Mouse (Mus musculus): ENCODE measurements around the gene Nxn. TPM values are rescaled to one million over a fixed set of nuclear protein-coding genes. Genes with fewer than 3 reads are reported as not detected.

The Nxn gene
- total and polyA plus RNA-seq, 3 experiments = 4.4 to 5.0 (median 4.8) TPM

GRCm38 (mm10) chr11:76419179-76419578 lies 20.2 kb upstream of the Nxn start:
- Histone ChIP-seq H3K4me3 (ENCODE audit: low read depth, low read length) (no peak overlapping the region), H3K27me3 (ENCODE audit: insufficient read depth, low read length) (peaks cover 17% of the 10 kb centered on the region), H3K36me3 (replicated peaks) (peaks cover 55% of the 10 kb centered on the region), H3K4me1 (ENCODE audit: insufficient read depth, low read depth, low read length) (peaks cover 4% of the 10 kb centered on the region; the same call in 1 of the 2 replicates), H3K9me3 (replicated peaks) (no peaks in the 10 kb centered on the region)
- ATAC-seq (ENCODE audit: extremely low read depth, insufficient number of reproducible peaks, low FRiP score, poor library complexity, severe bottlenecking) (no peak), DNase-seq (ENCODE audit: low spot score) (no peak)
- no peak for TF ChIP-seq CTCF (IDR thresholded peaks at IDR 0.05; ENCODE audit: low read depth, low read length)
- TF ChIP-seq GATA2 (IDR thresholded peaks at IDR 0.05; ENCODE audit: borderline replicate concordance, low read depth, low read length) = no peak
- TF ChIP-seq GATA1 (IDR thresholded peaks at IDR 0.05; ENCODE audit: borderline replicate concordance, low read length) = no peak
- no peak for TF ChIP-seq TAL1 (conservative IDR thresholded peaks at IDR 0.05; ENCODE audit: low read depth, low read length)
- TF ChIP-seq POLR2AphosphoS5 (IDR thresholded peaks at IDR 0.05; ENCODE audit: insufficient replicate concordance, low read depth, low read length) = 0 out of 2 replicates have a peak, but pooled peaks have one; percentile 4

GRCm38 (mm10) chr11:76418423-76418822 lies 19.5 kb upstream of the Nxn start:
- Histone ChIP-seq H3K36me3 (replicated peaks) (peaks cover 62% of the 10 kb centered on the region), H3K27me3 (ENCODE audit: insufficient read depth, low read length) (peaks cover 12% of the 10 kb centered on the region), H3K4me1 (ENCODE audit: insufficient read depth, low read depth, low read length) (peaks cover 4% of the 10 kb centered on the region; the same call in 1 of the 2 replicates), H3K9me3 (replicated peaks) (no peaks in the 10 kb centered on the region), H3K4me3 (ENCODE audit: low read depth, low read length) (no peak overlapping the region)
- ATAC-seq (ENCODE audit: extremely low read depth, insufficient number of reproducible peaks, low FRiP score, poor library complexity, severe bottlenecking) (no peak), DNase-seq (ENCODE audit: low spot score) (no peak)
- TF ChIP-seq CTCF (IDR thresholded peaks at IDR 0.05; ENCODE audit: low read depth, low read length) (no peak), TAL1 (conservative IDR thresholded peaks at IDR 0.05; ENCODE audit: low read depth, low read length) (no peak), POLR2AphosphoS5 (IDR thresholded peaks at IDR 0.05; ENCODE audit: insufficient replicate concordance, low read depth, low read length) (no peak), GATA1 (IDR thresholded peaks at IDR 0.05; ENCODE audit: borderline replicate concordance, low read length) (no peak), GATA2 (IDR thresholded peaks at IDR 0.05; ENCODE audit: borderline replicate concordance, low read depth, low read length) (no peak)

GRCm38 (mm10) chr11:76415985-76416384 lies 17.0 kb upstream of the Nxn start:
- ATAC-seq (ENCODE audit: extremely low read depth, insufficient number of reproducible peaks, low FRiP score, poor library complexity, severe bottlenecking) = no peak
- H3K4me3 ChIP-seq (ENCODE audit: low read depth, low read length) = no peak overlapping the region
- peaks cover 84% of the 10 kb centered on the region for H3K36me3 ChIP-seq (replicated peaks)
- H3K27me3 ChIP-seq (ENCODE audit: insufficient read depth, low read length) = no peaks in the 10 kb centered on the region
- TF ChIP-seq GATA1 (IDR thresholded peaks at IDR 0.05; ENCODE audit: borderline replicate concordance, low read length) = no peak
- no peak for TF ChIP-seq CTCF (IDR thresholded peaks at IDR 0.05; ENCODE audit: low read depth, low read length)
- no peak for TF ChIP-seq POLR2AphosphoS5 (IDR thresholded peaks at IDR 0.05; ENCODE audit: insufficient replicate concordance, low read depth, low read length)
- TF ChIP-seq GATA2 (IDR thresholded peaks at IDR 0.05; ENCODE audit: borderline replicate concordance, low read depth, low read length) = no peak
- TF ChIP-seq TAL1 (conservative IDR thresholded peaks at IDR 0.05; ENCODE audit: low read depth, low read length) = no peak
- DNase-seq (ENCODE audit: low spot score) = no peak
- peaks cover 4% of the 10 kb centered on the region; the same call in 1 of the 2 replicates for H3K4me1 ChIP-seq (ENCODE audit: insufficient read depth, low read depth, low read length)
- H3K9me3 ChIP-seq (replicated peaks) = no peaks in the 10 kb centered on the region

- no peaks in the 10 kb centered on the region for H3K27me3 ChIP-seq (ENCODE audit: insufficient read depth, low read length)
- no peaks in the 10 kb centered on the region for H3K9me3 ChIP-seq (replicated peaks)
- TF ChIP-seq CTCF (IDR thresholded peaks at IDR 0.05; ENCODE audit: low read depth, low read length) (no peak), POLR2AphosphoS5 (IDR thresholded peaks at IDR 0.05; ENCODE audit: insufficient replicate concordance, low read depth, low read length) (no peak), GATA1 (IDR thresholded peaks at IDR 0.05; ENCODE audit: borderline replicate concordance, low read length) (no peak), GATA2 (IDR thresholded peaks at IDR 0.05; ENCODE audit: borderline replicate concordance, low read depth, low read length) (no peak), TAL1 (conservative IDR thresholded peaks at IDR 0.05; ENCODE audit: low read depth, low read length) (no peak)
- H3K36me3 ChIP-seq (replicated peaks) = peaks cover 89% of the 10 kb centered on the region
- no peak for DNase-seq (ENCODE audit: low spot score)
- H3K4me3 ChIP-seq (ENCODE audit: low read depth, low read length) = no peak overlapping the region
- ATAC-seq (ENCODE audit: extremely low read depth, insufficient number of reproducible peaks, low FRiP score, poor library complexity, severe bottlenecking) = no peak
- H3K4me1 ChIP-seq (ENCODE audit: insufficient read depth, low read depth, low read length) = peaks cover 6% of the 10 kb centered on the region; the same call in 1 of the 2 replicates
Measured at GRCm38 (mm10) chr11:76415001-76415400, 16.1 kb upstream of the Nxn start.

- DNase-seq (ENCODE audit: low spot score) = no peak
- no peaks in the 10 kb centered on the region for H3K9me3 ChIP-seq (replicated peaks)
- peaks cover 15% of the 10 kb centered on the region for H3K4me1 ChIP-seq (ENCODE audit: insufficient read depth, low read depth, low read length)
- H3K4me3 ChIP-seq (ENCODE audit: low read depth, low read length) = no peak overlapping the region
- H3K36me3 ChIP-seq (replicated peaks) = peaks cover 90% of the 10 kb centered on the region
- no peak for ATAC-seq (ENCODE audit: extremely low read depth, insufficient number of reproducible peaks, low FRiP score, poor library complexity, severe bottlenecking)
- TF ChIP-seq CTCF (IDR thresholded peaks at IDR 0.05; ENCODE audit: low read depth, low read length) (no peak), POLR2AphosphoS5 (IDR thresholded peaks at IDR 0.05; ENCODE audit: insufficient replicate concordance, low read depth, low read length) (no peak), GATA1 (IDR thresholded peaks at IDR 0.05; ENCODE audit: borderline replicate concordance, low read length) (no peak), GATA2 (IDR thresholded peaks at IDR 0.05; ENCODE audit: borderline replicate concordance, low read depth, low read length) (no peak), TAL1 (conservative IDR thresholded peaks at IDR 0.05; ENCODE audit: low read depth, low read length) (no peak)
- no peaks in the 10 kb centered on the region for H3K27me3 ChIP-seq (ENCODE audit: insufficient read depth, low read length)
Measured at GRCm38 (mm10) chr11:76413202-76413601, 14.3 kb upstream of the Nxn start.

GRCm38 (mm10) chr11:76410826-76411225 lies 11.9 kb upstream of the Nxn start:
- TF ChIP-seq CTCF (IDR thresholded peaks at IDR 0.05; ENCODE audit: low read depth, low read length) (peak; percentile 54; the same call in 1 of the 2 replicates), GATA2 (IDR thresholded peaks at IDR 0.05; ENCODE audit: borderline replicate concordance, low read depth, low read length) (no peak)
- DNase-seq (ENCODE audit: low spot score) = peak; percentile 53
- peaks cover 66% of the 10 kb centered on the region for H3K36me3 ChIP-seq (replicated peaks)
- peaks cover 23% of the 10 kb centered on the region for H3K4me1 ChIP-seq (ENCODE audit: insufficient read depth, low read depth, low read length)
- H3K4me3 ChIP-seq (ENCODE audit: low read depth, low read length) = no peak overlapping the region
- no peak for ATAC-seq (ENCODE audit: extremely low read depth, insufficient number of reproducible peaks, low FRiP score, poor library complexity, severe bottlenecking)
- no peaks in the 10 kb centered on the region for H3K27me3 ChIP-seq (ENCODE audit: insufficient read depth, low read length)
- H3K9me3 ChIP-seq (replicated peaks) = no peaks in the 10 kb centered on the region
